Mouse (Mus musculus) forebrain, embryonic 16.5 days (tissue): Measurements from ENCODE around the gene Slc35b3. TPM values are rescaled to one million over a fixed set of nuclear protein-coding genes. Genes with fewer than 3 reads are reported as not detected.

Experiments
- ATAC-seq: fragments of 200-750 bp; cut with Nextera tagmentation; 2 replicates; pipeline ENCODE4 v1.8.0; 2017; ENCODE audit warnings: mild to moderate bottlenecking, moderate library complexity
- H3K27ac ChIP-seq: fragments of 300-500 bp; sonication (generic); 2 replicates; pipeline ENCODE4 v1.5.1; 2014; ENCODE audit warnings: low read length, control low read depth
- H3K27me3 ChIP-seq: fragments of 300-500 bp; sonication (generic); replicated peaks from 2 replicates; pipeline ENCODE4 v1.6.1; 2014; ENCODE audit warnings: low read length; ENCODE audit not compliant: control insufficient read depth, insufficient read depth
- H3K36me3 ChIP-seq: fragments of 300-500 bp; sonication (generic); 2 replicates; pipeline ENCODE4 v1.6.1; 2014; ENCODE audit not compliant: control insufficient read depth, insufficient read depth
- H3K4me1 ChIP-seq: fragments of 300-500 bp; sonication (generic); replicated peaks from 2 replicates; pipeline ENCODE4 v1.6.1; 2014; ENCODE audit warnings: low read length; ENCODE audit not compliant: control insufficient read depth, insufficient read depth
- H3K4me2 ChIP-seq: fragments of 300-500 bp; sonication (generic); 2 replicates; pipeline ENCODE4 v1.6.1; 2014; ENCODE audit warnings: mild to moderate bottlenecking, low read length, control low read depth
- H3K4me3 ChIP-seq: fragments of 300-500 bp; sonication (generic); replicated peaks from 2 replicates; pipeline ENCODE4 v1.5.1; 2014; ENCODE audit warnings: mild to moderate bottlenecking, low read length, control low read depth
- H3K9ac ChIP-seq: fragments of 300-500 bp; sonication (generic); replicated peaks from 2 replicates; pipeline ENCODE4 v1.6.1; 2014; ENCODE audit warnings: low read depth, low read length, control low read depth
- H3K9me3 ChIP-seq: fragments of 300-500 bp; sonication (generic); 2 replicates; pipeline ENCODE4 v1.6.1; 2016; ENCODE audit warnings: low read length; ENCODE audit not compliant: control insufficient read depth
- WGBS: fragments of 180-500 bp; shearing (Covaris S2); extraction: QIAGEN DNeasy Blood & Tissue Kit; methylation state at CpG from one replicate; pipeline ENCODE4 v1.1.7; 2014; 5-methylcytosine and 5-hydroxymethylcytosine counted together
- polyA plus RNA-seq: library from polyadenylated mRNA; unstranded; fragments of >200 nt; fragmentation: Nextera tagmentation; extraction: Ambion mirVana; gene quantifications from 2 replicates; pipeline ENCODE4 v1.2.1, GENCODE M21; 2015

Gene Slc35b3
- 32.7 and 35.9 TPM in 2 replicates for polyA plus RNA-seq

DNA sequence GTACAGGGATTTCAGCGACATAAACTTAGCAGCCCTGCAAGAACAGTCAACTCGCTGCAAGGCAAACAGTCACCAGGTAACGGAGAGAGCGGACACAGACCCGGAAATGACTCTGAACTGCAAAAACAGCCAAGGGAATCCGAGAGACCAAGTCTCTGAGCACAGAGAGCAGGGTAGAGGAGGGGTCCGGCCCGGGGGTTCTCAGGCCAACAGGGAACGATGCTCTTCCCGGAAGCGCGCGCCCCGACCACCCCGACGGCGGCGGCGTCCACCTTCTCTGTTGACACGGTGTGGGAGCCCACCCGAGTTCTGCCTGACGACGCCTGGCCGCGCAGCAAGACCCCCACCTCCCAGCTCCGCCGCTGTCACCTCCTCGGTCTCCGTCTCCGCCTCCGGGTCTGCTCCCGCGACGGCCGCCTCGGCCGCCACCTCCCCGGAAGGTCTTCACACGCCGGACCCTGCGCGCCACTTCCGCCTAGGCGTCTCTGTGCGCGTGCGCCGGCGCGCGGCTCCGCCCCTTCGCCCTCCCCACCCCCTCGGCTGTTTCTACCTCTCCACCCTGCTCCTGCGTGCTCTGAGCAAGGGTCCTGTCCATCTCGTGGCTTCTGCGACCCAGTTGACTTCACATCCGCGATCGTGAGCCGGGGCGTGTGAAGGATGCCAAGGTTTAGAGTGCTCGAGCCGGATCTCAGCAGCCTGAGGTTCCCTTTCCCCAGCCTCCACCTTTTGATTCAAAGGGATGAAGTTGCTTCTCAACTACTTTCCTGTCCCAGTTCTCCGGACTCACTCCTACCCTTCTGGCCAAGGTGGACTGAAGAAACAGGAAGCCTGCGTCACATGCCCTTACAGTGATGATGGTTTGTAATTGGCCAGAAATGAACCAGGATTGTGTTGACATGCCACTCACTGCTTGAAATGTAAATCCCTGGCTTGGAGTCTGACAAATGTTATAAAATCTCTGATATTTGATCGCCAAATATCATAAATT lies at the start of gene Slc35b3:
Gene Slc35b3 (minus strand): TSS at position 813 of the 988 bp plus-strand sequence.
- H3K9me3 ChIP-seq, result no peaks in the 10 kb centered on the region
- no peaks in the 10 kb centered on the region for H3K27me3 ChIP-seq
- 2% methylated on average over 67 of the region's 67 CpGs for WGBS
- H3K4me1 ChIP-seq, result peaks cover 19% of the 10 kb centered on the region
- H3K4me2 ChIP-seq, result peak within 1 kb of the TSS; percentile 84
- peak; percentile 99 for ATAC-seq
- peaks cover 2% of the 10 kb centered on the region; the same call in 1 of the 2 replicates for H3K36me3 ChIP-seq
- peak within 1 kb of the TSS; percentile 92 for H3K4me3 ChIP-seq
- H3K27ac ChIP-seq, result peak within 1 kb of the TSS; percentile 53
- peak within 1 kb of the TSS; percentile 91 for H3K9ac ChIP-seq

DNA sequence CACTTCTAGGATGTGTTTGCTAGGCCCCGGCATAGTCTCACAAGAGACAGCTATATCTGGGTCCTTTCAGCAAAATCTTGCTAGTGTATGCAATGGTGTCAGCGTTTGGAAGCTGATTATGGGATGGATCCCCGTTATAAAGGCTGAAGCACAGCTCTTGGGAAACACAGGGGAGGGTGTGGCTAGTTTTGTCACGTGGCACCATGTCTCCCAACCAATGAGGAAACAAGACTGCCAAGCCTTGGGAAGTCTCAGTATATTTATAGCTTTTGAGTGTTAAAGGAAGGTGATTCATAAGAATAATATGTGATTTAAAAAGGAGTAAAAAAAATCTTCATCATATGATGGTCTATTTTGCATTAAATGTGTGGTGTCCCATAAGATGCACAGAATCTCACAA lies 49.6 kb upstream of the Slc35b3 start:
- Histone ChIP-seq H3K27me3 (no peaks in the 10 kb centered on the region), H3K9ac (no peak overlapping the region), H3K27ac (no peak overlapping the region), H3K9me3 (no peaks in the 10 kb centered on the region), H3K4me3 (no peak overlapping the region), H3K36me3 (no peaks in the 10 kb centered on the region), H3K4me2 (no peak overlapping the region), H3K4me1 (peaks cover 6% of the 10 kb centered on the region)
- ATAC-seq, result no peak
- WGBS, result 82% methylated on average over 4 of the region's 4 CpGs

GRCm38 (mm10) chr13:39003101-39003762 lies 42.6 kb upstream of the Slc35b3 start:
- Histone ChIP-seq H3K9ac (no peak overlapping the region), H3K27ac (no peak overlapping the region), H3K9me3 (no peaks in the 10 kb centered on the region), H3K27me3 (no peaks in the 10 kb centered on the region), H3K36me3 (no peaks in the 10 kb centered on the region), H3K4me2 (no peak overlapping the region), H3K4me1 (no peaks in the 10 kb centered on the region), H3K4me3 (no peak overlapping the region)
- no peak for ATAC-seq

DNA sequence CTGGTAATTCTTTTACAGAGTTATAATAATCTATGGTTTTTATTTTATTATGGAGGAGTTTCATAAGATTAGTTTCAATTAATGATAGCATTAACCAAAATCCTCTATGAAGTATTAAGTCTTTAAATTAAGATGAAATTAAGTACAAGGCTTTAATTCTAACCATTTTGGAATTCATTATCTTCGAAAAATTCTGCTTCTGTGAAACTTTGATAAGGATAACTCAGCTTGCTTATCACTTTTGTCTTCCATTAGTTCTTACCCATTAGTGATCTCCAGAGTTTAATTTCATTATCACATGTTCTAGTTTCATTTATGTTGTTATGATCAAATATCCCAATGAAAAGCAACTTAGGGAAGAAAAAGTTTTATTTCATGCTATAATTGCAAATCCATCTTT lies 41.7 kb upstream of the Slc35b3 start:
- no peaks in the 10 kb centered on the region for H3K36me3 ChIP-seq
- H3K9me3 ChIP-seq, result no peaks in the 10 kb centered on the region
- no peak overlapping the region for H3K4me3 ChIP-seq
- WGBS, result 72% methylated on average over 1 of the region's 1 CpGs
- H3K27me3 ChIP-seq, result no peaks in the 10 kb centered on the region
- H3K4me2 ChIP-seq, result no peak overlapping the region
- H3K27ac ChIP-seq, result no peak overlapping the region
- ATAC-seq, result no peak
- no peak overlapping the region for H3K9ac ChIP-seq
- H3K4me1 ChIP-seq, result no peaks in the 10 kb centered on the region

- H3K27me3 ChIP-seq, result no peaks in the 10 kb centered on the region
Observed at GRCm38 (mm10) chr13:39001434-39001833, 40.8 kb upstream of the Slc35b3 start.

GRCm38 (mm10) chr13:38998958-38999357 lies 38.3 kb upstream of the Slc35b3 start:
- no peak overlapping the region for H3K9ac ChIP-seq
- no peak overlapping the region for H3K27ac ChIP-seq
- no peak for ATAC-seq
- WGBS, result 77% methylated on average over 9 of the region's 9 CpGs
- no peaks in the 10 kb centered on the region for H3K4me1 ChIP-seq
- H3K27me3 ChIP-seq, result no peaks in the 10 kb centered on the region
- H3K36me3 ChIP-seq, result no peaks in the 10 kb centered on the region
- no peak overlapping the region for H3K4me3 ChIP-seq
- no peak overlapping the region for H3K4me2 ChIP-seq
- H3K9me3 ChIP-seq, result no peaks in the 10 kb centered on the region

More at GRCm38 (mm10) chr13:39001434-39001833, 40.8 kb upstream of the Slc35b3 start:
- no peak overlapping the region for H3K4me3 ChIP-seq
- no peak overlapping the region for H3K9ac ChIP-seq
- H3K27ac ChIP-seq, result no peak overlapping the region
- H3K9me3 ChIP-seq, result no peaks in the 10 kb centered on the region
- ATAC-seq, result no peak
- H3K36me3 ChIP-seq, result no peaks in the 10 kb centered on the region
- no peak overlapping the region for H3K4me2 ChIP-seq
- H3K4me1 ChIP-seq, result no peaks in the 10 kb centered on the region
- 94% methylated on average over 11 of the region's 11 CpGs for WGBS

DNA sequence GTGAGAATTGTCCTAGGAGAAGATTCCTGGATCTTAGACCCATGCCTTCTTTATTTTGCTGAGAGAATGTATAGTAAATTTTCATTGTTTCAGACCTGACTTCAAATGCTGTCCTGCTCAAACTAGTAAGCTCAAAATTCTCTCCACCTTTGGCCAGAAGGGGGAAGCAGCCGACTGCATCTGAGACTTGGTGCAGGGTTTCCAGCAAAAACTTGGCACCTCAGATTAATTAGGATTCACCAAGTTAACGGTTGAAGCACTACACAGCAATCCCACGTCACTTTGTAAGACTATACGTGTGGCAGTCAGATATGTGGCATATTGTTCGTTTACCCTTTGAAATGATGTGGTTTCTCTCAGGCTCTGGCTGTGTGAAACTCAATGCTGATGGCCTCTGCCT lies 31.9 kb upstream of the Slc35b3 start:
- WGBS, result 12% methylated on average over 5 of the region's 5 CpGs
- no peaks in the 10 kb centered on the region for H3K9me3 ChIP-seq
- no peak overlapping the region for H3K4me3 ChIP-seq
- no peaks in the 10 kb centered on the region for H3K36me3 ChIP-seq
- peak; percentile 43; the same call in 1 of the 2 replicates for ATAC-seq
- no peak overlapping the region for H3K9ac ChIP-seq
- no peaks in the 10 kb centered on the region for H3K27me3 ChIP-seq
- H3K4me1 ChIP-seq, result no peaks in the 10 kb centered on the region
- H3K4me2 ChIP-seq, result no peak overlapping the region
- H3K27ac ChIP-seq, result no peak overlapping the region

DNA sequence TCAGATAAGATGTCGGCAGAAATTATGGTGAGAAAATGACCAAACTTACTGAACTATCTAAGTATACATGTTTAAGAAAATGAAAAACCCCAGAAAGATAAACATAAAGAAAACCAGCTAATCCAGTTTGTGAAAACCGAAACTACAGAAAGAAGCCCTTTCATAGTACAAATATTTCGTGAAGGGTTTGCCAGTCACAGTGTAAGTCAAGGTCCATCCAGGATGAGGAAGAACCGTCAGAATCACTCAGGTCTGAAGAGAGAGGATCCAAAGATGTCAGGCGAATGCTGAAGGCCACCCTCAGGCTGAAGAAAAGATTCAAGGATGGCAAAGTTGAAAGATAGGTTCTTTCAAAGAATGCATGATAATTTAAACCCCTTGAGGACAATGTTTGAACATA lies 23.1 kb upstream of the Slc35b3 start:
- ATAC-seq, result no peak
- 89% methylated on average over 5 of the region's 5 CpGs for WGBS

GRCm38 (mm10) chr13:38980900-38981299 lies 20.2 kb upstream of the Slc35b3 start:
- Histone ChIP-seq H3K4me3 (no peak overlapping the region), H3K27ac (no peak overlapping the region), H3K4me1 (no peaks in the 10 kb centered on the region), H3K9ac (no peak overlapping the region), H3K36me3 (no peaks in the 10 kb centered on the region), H3K27me3 (no peaks in the 10 kb centered on the region), H3K9me3 (no peaks in the 10 kb centered on the region), H3K4me2 (no peak overlapping the region)
- no peak for ATAC-seq
- 87% methylated on average over 3 of the region's 3 CpGs for WGBS

More for the DNA sequence above, 23.1 kb upstream of the Slc35b3 start:
- Histone ChIP-seq H3K4me3 (no peak overlapping the region), H3K4me2 (no peak overlapping the region), H3K9ac (no peak overlapping the region), H3K4me1 (no peaks in the 10 kb centered on the region), H3K36me3 (no peaks in the 10 kb centered on the region), H3K27me3 (no peaks in the 10 kb centered on the region), H3K27ac (no peak overlapping the region), H3K9me3 (no peaks in the 10 kb centered on the region)
